Mouse (Mus musculus) right cerebral cortex, postnatal 10 days (tissue): Measurements from ENCODE around the gene Prss42.
A peak's percentile ranks its signal among the peaks of the same experiment; 100 is the strongest.

Experiments used
- DNase-seq, 2 experiments: peaks; one replicate each; pipeline ENCODE4 v3.0.0; 2021; ENCODE audit warnings: low spot score in 2 of 2

Prss42 gene

DNA sequence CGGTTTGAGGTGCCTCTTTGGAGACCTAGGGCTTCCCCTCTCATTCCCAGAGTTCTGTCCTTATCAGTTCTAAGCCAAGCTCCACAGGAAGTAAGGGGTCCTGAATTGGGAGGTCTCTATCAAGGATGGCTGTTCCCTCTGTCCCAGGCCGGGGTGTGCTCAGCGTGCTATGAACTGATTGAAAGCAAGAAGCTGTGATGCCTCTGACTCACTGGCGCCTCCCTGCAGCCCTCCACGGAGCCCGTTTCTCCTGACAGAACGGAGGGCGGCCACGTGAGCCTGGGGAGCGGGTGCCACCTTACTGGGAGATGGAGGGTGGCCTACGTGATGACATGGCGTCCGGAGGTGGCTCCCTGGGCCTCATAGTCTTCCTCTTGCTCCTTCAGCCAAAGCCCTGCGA is at the start of gene Prss42:
Gene Prss42 (plus strand): TSS at position 301 of the 400 bp plus-strand sequence.
- no peak for DNase-seq

GRCm38 (mm10) chr9:110748451-110748850 is 49.5 kb upstream of the Prss42 start:
- no peak for DNase-seq

- no peak for DNase-seq
Observed at GRCm38 (mm10) chr9:110750404-110751187, 47.4 kb upstream of the Prss42 start.

DNA sequence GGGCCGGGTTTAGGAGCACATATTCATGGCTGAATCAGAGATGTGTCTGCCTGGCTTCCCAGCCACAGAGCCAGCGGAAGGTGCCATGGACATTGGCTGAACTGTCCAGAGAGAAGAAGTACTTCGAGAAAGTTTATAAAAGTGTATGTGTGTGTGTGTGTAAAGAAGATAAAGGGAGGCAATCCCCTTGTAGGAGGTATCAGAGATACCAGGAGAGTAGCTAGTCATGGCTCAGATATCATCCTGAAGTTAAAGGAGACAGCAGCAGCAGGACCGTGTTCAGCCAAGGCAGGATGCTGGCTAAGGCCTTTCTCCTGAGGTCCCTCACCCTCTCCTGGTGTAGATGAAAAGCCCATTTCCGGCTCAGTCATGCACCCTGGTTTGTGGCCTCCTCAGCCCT is 46.6 kb upstream of the Prss42 start:
- no peak for DNase-seq

DNA sequence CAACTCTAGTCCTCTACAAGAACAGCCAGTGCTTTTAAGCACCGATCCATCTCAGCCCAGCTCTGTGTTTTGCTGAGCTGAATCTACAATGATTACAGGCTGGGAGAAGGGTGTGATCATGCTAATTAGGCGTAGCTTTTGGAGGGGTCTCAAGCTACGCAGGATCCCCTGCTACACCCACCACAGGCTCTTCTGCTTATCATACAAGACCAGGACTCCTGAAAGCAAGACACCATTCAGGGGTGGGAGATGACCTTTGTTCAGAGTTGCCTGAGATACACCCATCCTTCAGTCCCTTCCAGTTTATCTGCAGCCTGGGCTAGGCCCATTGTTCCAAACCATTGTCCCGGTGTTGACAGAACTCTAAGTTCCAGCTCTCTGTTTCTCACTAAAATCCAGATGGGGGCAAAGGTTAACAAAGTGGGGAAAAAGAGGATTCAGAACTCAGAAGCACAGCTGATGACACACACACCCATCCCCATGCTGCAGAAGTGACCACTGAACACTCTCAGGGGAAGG is 45.0 kb upstream of the Prss42 start:
- DNase-seq: no peak

GRCm38 (mm10) chr9:110753773-110754172 is 44.2 kb upstream of the Prss42 start:
- DNase-seq: no peak

- DNase-seq: no peak
Observed at GRCm38 (mm10) chr9:110757816-110758215, 40.1 kb upstream of the Prss42 start.

GRCm38 (mm10) chr9:110758605-110759004 is 39.4 kb upstream of the Prss42 start:
- peak; percentile 64 to 77 for DNase-seq

GRCm38 (mm10) chr9:110759265-110759664 is 38.7 kb upstream of the Prss42 start:
- DNase-seq: peak in 1 of 2 experiments; percentile 61

- no peak for DNase-seq
Observed at GRCm38 (mm10) chr9:110760886-110761285, 37.1 kb upstream of the Prss42 start.

DNA sequence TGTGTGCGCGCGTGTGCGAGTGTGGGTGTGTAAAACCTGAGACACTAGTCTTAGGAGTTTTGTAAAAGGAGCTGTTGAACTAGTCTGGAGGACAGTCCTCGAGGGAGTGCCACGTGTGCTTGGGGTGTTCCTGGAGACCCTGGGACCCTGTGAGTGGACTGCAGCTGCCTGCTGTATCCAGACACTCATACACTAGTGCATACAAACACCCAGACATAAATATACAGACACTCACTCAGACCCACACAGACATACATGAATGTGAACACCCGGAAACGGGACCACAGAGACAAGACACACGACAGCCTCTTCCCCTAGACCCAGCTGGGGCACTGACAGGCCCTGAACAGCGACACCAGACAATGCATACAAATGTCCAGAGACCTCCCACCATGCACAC is 35.2 kb upstream of the Prss42 start:
- no peak for DNase-seq

GRCm38 (mm10) chr9:110763405-110763804 is 34.6 kb upstream of the Prss42 start:
- DNase-seq: no peak

GRCm38 (mm10) chr9:110772336-110772735 is 25.6 kb upstream of the Prss42 start:
- DNase-seq: no peak

- no peak for DNase-seq
Observed at GRCm38 (mm10) chr9:110774403-110775268, 23.3 kb upstream of the Prss42 start.

GRCm38 (mm10) chr9:110775269-110776022 is 22.5 kb upstream of the Prss42 start:
- DNase-seq: no peak

DNA sequence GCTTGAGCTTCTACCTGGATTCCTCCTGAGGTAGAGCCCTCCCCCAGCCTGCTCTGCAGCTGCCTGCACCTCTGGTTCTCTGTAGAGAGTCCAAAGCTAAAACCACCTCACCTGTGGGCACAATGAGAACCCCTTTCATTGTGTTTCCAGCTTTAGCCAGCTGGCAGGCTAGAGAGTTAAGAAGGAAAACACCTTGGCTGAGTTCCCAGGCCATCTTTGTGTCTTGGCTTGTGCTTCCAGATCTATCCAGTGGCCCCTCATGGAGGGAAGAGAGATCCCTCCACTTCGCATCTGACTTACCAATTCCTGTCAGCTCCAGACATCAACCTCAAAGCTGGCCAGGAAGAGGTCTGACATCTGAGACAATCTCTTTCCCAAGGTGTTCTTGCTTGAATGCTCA is 19.9 kb upstream of the Prss42 start:
- no peak for DNase-seq

DNA sequence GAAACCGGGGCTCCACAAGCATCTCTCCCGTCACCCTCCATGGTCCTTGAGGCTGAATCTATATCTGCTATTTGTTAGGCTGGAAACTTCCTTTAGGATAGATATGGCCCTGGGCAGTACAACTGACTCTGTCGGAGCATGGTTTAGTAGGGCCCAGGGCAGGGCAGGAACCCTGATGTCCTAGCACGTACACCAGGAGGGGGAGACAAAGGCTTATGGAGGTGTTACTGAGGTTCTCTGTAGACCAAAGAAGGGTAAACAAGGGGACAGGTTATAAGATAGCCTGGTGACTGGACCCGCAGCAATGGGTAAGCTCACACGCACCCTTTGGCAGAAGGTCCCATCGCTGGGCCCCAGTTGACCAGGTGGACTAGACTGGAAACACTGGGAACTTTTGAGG is 19.4 kb upstream of the Prss42 start:
- no peak for DNase-seq

GRCm38 (mm10) chr9:110779242-110779913 is 18.6 kb upstream of the Prss42 start:
- DNase-seq: no peak

GRCm38 (mm10) chr9:110781256-110781721 is 16.7 kb upstream of the Prss42 start:
- DNase-seq: peak; percentile 93 to 95

- peak; percentile 85 to 86 for DNase-seq
Observed at GRCm38 (mm10) chr9:110781731-110782130, 16.2 kb upstream of the Prss42 start.

DNA sequence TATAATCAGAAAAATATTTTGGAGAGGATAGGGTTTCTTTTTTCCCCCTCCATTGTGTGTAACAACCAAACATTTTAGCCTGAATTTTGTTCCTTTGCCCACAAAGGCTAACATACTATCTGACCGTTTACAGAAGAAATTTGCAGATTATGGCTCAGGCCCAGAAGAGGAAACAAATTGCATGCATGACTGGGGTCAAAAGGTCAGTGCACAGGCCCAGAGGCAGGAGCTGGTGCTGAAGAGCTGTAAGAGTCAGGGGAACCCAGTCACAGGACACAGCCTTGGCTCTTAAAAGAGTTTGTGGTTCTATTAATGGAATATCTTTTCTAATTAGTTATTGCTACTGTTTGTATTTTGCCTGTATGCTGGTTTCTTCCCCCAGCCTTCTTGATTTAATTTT is 14.4 kb upstream of the Prss42 start:
- DNase-seq: no peak
